Mouse (Mus musculus) lung, adult 2 months (tissue): ENCODE measurements at regions not wholly inside any gene's neighbourhood (a gene's known extent, or its start where the extent isn't known, plus 50 kb on each side); places are given as distances from the start of the nearest gene placed in this dataset.

Experiments used
- DNase-seq: peaks from one replicate; pipeline ENCODE4 v3.0.0; 2022
- H3K4me1 ChIP-seq: fragments of 200-500 bp; 2 replicates; pipeline ENCODE4 v1.6.1; 2011; ENCODE audit warnings: low read length; ENCODE audit not compliant: control insufficient read depth, insufficient read depth
- H3K4me3 ChIP-seq: fragments of 200-500 bp; replicated peaks from 2 replicates; pipeline ENCODE3; 2011; ENCODE audit warnings: low read depth, mild to moderate bottlenecking, control low read depth, low read length; ENCODE audit errors: extremely low read depth
- CTCF ChIP-seq: fragments of 200-500 bp; IDR thresholded peaks from 2 replicates; pipeline ENCODE4 v1.5.1; 2011; ENCODE audit warnings: mild to moderate bottlenecking, low read length, control low read depth; ENCODE audit not compliant: insufficient read depth
- POLR2A ChIP-seq: fragments of 200-500 bp; IDR thresholded peaks from 2 replicates; pipeline ENCODE4 v1.6.1; 2011; ENCODE audit warnings: low read depth, mild to moderate bottlenecking, control low read depth, low read length, borderline replicate concordance; ENCODE audit errors: extremely low read depth
- WGBS: fragments of 180-500 bp; shearing (Covaris S2); methylation state at CpG from one replicate; pipeline ENCODE4 v1.1.7; 2018; 5-methylcytosine and 5-hydroxymethylcytosine counted together

DNA sequence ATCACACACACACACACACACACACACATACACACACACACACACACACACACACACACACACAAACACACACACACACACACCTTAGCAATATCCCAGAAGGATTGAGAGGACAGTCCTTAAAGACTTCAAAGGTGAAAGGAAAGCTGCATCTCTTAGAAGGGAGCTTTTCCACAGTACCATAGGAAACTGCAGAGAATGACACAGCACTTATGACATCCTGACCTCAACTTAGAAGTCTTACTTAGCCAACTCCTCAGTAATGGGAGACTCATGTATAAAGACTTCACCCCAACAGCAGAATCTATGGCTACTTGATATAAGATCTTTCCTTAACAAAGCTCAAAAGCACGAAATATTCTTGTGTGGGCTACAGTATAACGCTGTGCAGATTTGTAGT is 601.8 kb upstream of the Arpp21 start:
- 85% methylated on average over 2 of the region's 2 CpGs for WGBS
- Histone ChIP-seq H3K4me1 (no peaks in the 10 kb centered on the region), H3K4me3 (no peak overlapping the region)
- DNase-seq, result no peak
- TF ChIP-seq POLR2A, result no peak
- no peak for TF ChIP-seq CTCF

- DNase-seq, result no peak
- TF ChIP-seq POLR2A (no peak), CTCF (no peak)
- WGBS, result 85% methylated on average over 5 of the region's 5 CpGs
- Histone ChIP-seq H3K4me3 (no peak overlapping the region), H3K4me1 (no peaks in the 10 kb centered on the region)
These were observed 598.9 kb upstream of the Arpp21 start for GRCm38 (mm10) chr9:112834441-112835245.

- DNase-seq, result no peak
- no peaks in the 10 kb centered on the region for H3K4me1 ChIP-seq
- TF ChIP-seq CTCF, result no peak
- no peak for TF ChIP-seq POLR2A
- 74% methylated on average over 2 of the region's 2 CpGs for WGBS
- no peak overlapping the region for H3K4me3 ChIP-seq
These were observed 595.4 kb upstream of the Arpp21 start for GRCm38 (mm10) chr9:112831102-112831501.

DNA sequence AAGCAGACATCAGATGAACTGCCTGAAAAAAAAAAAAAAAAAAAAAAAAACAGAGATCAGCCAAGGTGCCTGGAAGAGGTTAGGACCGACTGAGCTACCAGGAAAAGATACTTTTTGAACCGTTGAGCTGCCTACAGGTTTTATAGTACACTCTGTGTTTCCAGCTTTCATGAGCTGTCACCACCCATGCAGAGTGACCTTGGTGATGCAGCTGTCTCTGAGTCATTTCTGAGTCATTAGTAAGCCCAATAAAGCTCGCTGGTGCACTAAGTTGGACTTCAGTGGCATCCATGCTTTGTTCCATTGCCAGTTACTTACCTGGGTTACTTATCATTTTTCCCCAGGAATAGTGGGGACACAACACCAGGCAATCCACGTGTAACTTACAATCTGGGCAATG is 592.9 kb upstream of the Arpp21 start:
- TF ChIP-seq POLR2A (no peak), CTCF (no peak)
- no peak overlapping the region for H3K4me3 ChIP-seq
- WGBS, result 65% methylated on average over 4 of the region's 4 CpGs
- no peaks in the 10 kb centered on the region for H3K4me1 ChIP-seq
- no peak for DNase-seq

- 22% methylated on average over 5 of the region's 5 CpGs for WGBS
- Histone ChIP-seq H3K4me1 (no peaks in the 10 kb centered on the region), H3K4me3 (no peak overlapping the region)
- no peak for TF ChIP-seq CTCF
- TF ChIP-seq POLR2A, result no peak
- DNase-seq, result no peak
These were observed 590.9 kb upstream of the Arpp21 start for GRCm38 (mm10) chr9:112826592-112826991.

DNA sequence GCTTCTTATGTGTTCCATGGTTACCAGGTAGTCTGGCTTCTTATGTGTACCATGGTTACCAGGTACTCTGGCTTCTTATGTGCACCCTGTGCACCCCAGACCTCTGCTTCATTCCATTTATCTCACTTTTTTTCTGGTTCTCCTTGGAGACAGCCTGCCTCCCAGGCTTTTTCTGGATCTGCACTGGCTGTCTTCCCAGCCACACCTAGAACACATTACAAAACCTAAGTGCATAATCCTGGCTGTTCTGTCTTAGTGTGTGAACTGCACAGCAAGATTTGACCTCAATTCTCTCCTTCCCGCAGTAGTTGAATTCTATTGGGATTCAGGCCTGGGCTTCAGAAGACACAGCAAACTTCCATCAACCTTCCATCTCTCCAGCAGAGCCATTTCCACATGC is 586.2 kb upstream of the Arpp21 start:
- Histone ChIP-seq H3K4me3 (no peak overlapping the region), H3K4me1 (no peaks in the 10 kb centered on the region)
- DNase-seq, result no peak
- WGBS, result 82% methylated on average over 1 of the region's 1 CpGs
- TF ChIP-seq CTCF, result no peak
- TF ChIP-seq POLR2A, result no peak

DNA sequence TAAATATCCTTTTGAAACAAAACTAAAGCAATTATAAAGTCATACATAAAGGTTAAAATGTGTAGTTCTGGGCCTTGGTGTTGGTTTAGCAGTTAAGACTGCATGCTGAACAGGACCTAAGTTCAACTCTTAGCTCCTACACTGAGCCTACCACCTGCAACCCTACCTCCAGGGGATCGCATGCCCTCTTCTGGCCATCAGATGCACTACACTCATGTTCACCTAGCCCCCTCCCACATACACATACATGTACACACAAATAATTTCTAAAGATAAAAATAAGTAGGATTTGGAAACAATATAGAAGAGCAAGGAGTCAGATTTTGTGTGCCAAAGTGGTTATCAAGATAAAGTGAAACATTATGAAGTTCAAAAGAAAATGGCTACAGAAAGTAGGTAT is 576.2 kb upstream of the Arpp21 start:
- TF ChIP-seq CTCF (no peak), POLR2A (no peak)
- WGBS, result 37% methylated on average over 1 of the region's 1 CpGs
- Histone ChIP-seq H3K4me3 (no peak overlapping the region), H3K4me1 (no peaks in the 10 kb centered on the region)
- DNase-seq, result no peak

GRCm38 (mm10) chr9:112799583-112800220 is 564.0 kb upstream of the Arpp21 start:
- WGBS, result 75% methylated on average over 2 of the region's 2 CpGs

DNA sequence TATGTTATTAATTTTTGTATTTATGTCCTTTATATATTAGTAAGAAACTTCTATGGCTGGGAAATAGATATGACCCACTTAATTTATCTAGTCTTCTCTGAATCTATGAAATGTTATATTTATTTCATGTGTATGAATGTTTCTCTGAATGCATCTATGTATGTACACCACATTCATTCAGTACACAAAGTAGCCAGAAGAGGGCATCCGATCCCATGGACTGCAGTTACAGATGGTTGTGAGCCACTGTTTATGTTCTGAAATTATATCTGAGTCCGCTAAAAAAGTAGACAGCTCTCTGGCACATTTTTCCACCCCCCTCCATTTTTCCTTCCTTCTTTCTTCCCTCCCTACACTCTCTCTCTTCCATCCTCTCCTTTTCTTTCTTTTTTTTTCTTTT is 557.8 kb upstream of the Arpp21 start:
- no peak for DNase-seq
- Histone ChIP-seq H3K4me3 (no peak overlapping the region), H3K4me1 (no peaks in the 10 kb centered on the region)
- 61% methylated on average over 2 of the region's 2 CpGs for WGBS
- TF ChIP-seq POLR2A, result no peak
- TF ChIP-seq CTCF, result no peak

More at GRCm38 (mm10) chr9:112799583-112800220, 564.0 kb upstream of the Arpp21 start:
- DNase-seq, result no peak
- H3K4me3 ChIP-seq, result no peak overlapping the region
- no peaks in the 10 kb centered on the region for H3K4me1 ChIP-seq
- TF ChIP-seq CTCF (no peak), POLR2A (no peak)

DNA sequence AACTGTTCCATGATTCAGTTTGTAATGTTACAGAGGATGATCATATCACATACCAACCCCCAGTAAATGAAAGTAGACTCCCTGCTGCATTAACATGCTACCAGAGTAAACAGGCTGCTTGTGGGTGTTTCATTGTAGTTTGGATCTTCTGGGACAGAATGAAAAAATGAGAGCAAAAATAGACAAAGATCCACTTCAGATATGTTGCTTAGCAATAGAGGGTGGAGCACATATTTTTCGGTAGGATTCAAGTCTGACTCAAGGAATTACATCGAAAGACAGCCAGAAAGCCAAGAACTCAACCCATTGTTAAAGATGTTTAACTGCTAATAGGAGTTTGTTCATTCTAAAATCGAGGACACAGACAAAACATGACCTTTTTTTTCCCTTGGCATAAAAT is 536.2 kb upstream of the Arpp21 start:
- Histone ChIP-seq H3K4me3 (no peak overlapping the region), H3K4me1 (no peaks in the 10 kb centered on the region)
- 61% methylated on average over 3 of the region's 3 CpGs for WGBS
- no peak for DNase-seq
- no peak for TF ChIP-seq CTCF
- no peak for TF ChIP-seq POLR2A
